Mouse (Mus musculus): ENCODE measurements around the gene Olfm4.

Gene Olfm4

DNA sequence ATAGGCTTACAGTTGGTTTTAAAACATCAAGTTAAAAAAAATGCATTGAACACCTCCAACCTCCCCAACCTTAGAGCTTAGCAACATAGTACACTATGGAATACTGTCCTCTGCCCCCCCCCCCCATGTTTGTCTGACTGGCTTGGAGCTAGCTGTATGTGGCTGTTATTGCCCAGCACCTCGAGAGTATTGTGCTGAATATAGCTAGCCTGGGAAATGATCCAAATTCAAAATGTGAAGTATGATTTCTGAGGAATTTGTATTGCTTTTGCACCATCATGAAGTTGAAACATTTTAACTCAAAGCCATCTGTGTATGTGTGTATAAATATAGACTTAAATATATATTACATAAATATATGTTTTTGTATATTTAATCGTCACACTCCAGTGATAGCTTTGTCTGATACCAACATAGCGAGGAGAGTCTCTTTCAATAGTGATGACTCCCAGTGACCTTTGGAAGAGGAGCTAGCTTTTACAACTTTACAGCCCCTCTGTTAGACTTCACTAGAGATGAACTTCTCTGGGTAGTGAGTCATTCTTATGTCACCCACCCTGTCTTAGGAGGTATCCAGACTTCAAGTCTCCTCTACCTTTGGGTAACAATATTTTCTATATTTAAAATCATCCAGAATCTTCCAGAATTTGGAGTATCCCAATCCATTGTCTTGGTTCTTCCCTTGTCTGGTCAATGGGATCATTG is 45.6 kb downstream of the Olfm4 start:
- DNase-seq (ENCODE audit: low spot score), result no peak

GRCm38 (mm10) chr14:80039645-80040272 is 55.9 kb downstream of the Olfm4 start:
- DNase-seq (ENCODE audit: low spot score), result peak; percentile 54

DNA sequence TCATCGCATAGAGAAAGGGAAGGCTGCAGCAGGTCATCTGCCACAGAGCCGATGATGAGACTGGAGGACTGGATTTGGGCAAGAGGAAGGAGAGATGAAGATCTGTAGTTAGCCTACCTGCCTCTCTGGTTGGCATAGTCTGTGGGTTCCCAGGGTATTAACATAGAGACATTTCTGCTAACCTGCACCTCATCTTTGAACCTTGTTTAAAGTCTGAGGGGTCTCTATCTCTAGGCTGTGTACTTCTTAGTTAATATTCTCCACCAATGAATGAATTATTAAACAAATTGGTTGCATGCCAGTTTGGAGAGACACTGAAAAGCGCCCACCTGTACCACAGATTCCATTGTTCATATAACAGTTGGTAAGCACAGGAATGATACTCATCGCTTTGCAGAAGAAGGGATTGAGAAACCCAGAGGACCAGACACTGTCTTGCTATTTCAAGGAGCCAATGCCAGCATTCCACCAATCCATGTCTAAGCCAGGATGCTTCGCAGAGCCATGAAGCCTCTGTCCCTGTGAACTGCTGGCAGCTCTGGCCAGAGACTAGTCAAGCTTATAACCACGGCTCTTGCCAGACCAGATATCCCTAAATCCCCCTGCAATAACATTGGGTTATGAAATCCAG is 62.3 kb downstream of the Olfm4 start:
- no peak for DNase-seq (ENCODE audit: low spot score)

DNA sequence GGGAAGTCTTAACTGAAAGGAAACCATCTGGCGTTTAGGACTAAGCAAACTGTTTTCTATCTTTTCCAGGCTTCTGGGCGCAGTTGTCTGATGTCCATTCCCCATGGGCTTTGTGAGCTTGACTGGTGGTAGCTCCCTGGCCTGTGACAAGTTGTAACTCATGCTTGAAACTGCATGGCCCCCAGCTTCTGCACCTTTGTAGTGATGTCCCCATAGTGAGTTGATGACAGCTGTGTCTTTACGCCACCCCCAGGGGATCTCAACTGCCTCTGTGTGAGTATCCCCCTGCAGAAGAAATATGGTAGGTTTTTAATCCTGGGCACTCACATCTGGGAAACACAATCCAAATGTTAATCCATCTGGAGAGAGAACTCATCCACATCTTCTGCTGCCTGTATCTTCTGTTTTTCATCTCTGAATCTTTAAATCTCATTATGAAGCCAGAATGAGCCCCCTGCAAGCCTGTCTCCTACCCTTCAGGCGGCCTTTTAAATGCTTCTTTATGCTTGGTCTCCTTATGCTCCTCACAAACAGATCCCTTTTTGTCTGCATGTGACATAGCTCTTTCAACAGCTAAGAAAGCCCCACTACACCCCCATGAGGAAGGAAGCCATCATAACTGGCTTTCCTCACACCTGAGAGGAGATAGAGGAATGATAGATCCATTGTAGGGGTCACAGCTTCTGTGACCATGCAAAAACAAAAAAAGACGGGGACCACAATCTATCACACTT is 63.7 kb downstream of the Olfm4 start:
- DNase-seq (ENCODE audit: low spot score), result no peak

DNA sequence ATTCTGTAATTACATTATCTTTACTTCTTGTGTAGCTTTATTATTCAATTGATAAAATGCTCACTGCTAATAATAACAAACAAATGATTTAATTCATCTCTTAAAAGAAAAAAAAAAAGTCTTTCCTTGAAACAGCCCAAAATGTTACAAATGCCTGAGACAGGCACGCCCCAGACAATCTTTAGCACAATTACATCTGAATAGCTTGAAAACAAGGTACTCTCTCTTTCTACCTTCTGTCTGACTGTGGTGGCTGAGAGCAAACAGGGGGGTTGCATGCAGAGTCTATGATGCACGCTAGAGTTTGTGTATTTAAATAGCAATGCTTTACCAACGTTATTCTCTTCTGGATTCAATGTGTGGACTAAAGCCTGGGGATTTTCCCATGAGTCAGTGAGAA is 71.8 kb downstream of the Olfm4 start:
- DNase-seq (ENCODE audit: low spot score), result no peak

GRCm38 (mm10) chr14:80061686-80062085 is 77.8 kb downstream of the Olfm4 start:
- DNase-seq (ENCODE audit: low spot score), result no peak

DNA sequence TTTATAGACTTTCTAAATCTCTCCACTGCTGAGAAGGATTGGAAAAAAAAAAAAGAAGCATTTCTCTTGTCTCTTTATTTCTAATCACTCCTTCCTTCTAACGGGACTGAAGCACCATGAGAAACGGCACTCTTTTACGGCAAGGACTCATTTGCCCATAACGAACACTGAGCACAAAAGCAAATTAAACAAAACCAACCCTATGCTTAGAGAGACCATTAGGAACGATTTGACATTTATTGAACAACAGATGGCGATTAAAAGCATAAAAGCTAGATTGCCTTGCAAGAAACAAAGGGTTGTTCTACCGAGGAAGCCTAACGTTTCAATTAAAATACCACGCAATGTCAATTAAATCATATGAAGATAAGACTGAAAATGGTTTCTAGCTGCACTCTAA is 79.0 kb downstream of the Olfm4 start:
- no peak for DNase-seq (ENCODE audit: low spot score)

- no peak for DNase-seq (ENCODE audit: low spot score)
Measured at GRCm38 (mm10) chr14:80070580-80070979, 86.7 kb downstream of the Olfm4 start.
